Mouse (Mus musculus) lung, embryonic 16.5 days (tissue): Measurements from ENCODE around the gene Carns1. TPM values are rescaled to one million over a fixed set of nuclear protein-coding genes. Genes with fewer than 3 reads are reported as not detected.

ENCODE experiments used
- ATAC-seq: fragments of 200-750 bp; cut with Nextera tagmentation; 2 replicates; pipeline ENCODE4 v1.8.0; 2017; ENCODE audit warnings: low read depth, mild to moderate bottlenecking, moderate library complexity
- H3K27ac ChIP-seq: fragments of 300-500 bp; sonication (generic); 2 replicates; pipeline ENCODE4 v1.5.1; 2014; ENCODE audit warnings: mild to moderate bottlenecking, control low read depth, low read length
- H3K27me3 ChIP-seq: fragments of 300-500 bp; sonication (generic); 2 replicates; pipeline ENCODE4 v1.6.1; 2014; ENCODE audit warnings: low read depth, low read length, mixed read lengths; ENCODE audit not compliant: control insufficient read depth, insufficient read depth
- H3K36me3 ChIP-seq: fragments of 300-500 bp; sonication (generic); 2 replicates; pipeline ENCODE4 v1.6.1; 2014; ENCODE audit warnings: low read length; ENCODE audit not compliant: control insufficient read depth, insufficient read depth
- H3K4me1 ChIP-seq: fragments of 300-500 bp; sonication (generic); replicated peaks from 2 replicates; pipeline ENCODE4 v1.6.1; 2014; ENCODE audit warnings: low read length, mixed read lengths; ENCODE audit not compliant: control insufficient read depth, insufficient read depth
- H3K4me2 ChIP-seq: fragments of 300-500 bp; sonication (generic); 2 replicates; pipeline ENCODE4 v1.6.1; 2014; ENCODE audit warnings: low read depth, low read length, control low read depth
- H3K4me3 ChIP-seq: fragments of 300-500 bp; sonication (generic); 2 replicates; pipeline ENCODE4 v1.5.1; 2014; ENCODE audit warnings: mild to moderate bottlenecking, low read length, control low read depth
- H3K9ac ChIP-seq: fragments of 300-500 bp; sonication (generic); 2 replicates; pipeline ENCODE4 v1.6.1; 2014; ENCODE audit warnings: low read length, control low read depth
- H3K9me3 ChIP-seq: fragments of 300-500 bp; sonication (generic); 2 replicates; pipeline ENCODE4 v1.6.1; 2016; ENCODE audit warnings: low read length; ENCODE audit not compliant: control insufficient read depth
- WGBS: fragments of 180-500 bp; shearing (Covaris S2); extraction: QIAGEN DNeasy Blood & Tissue Kit; methylation state at CpG from one replicate; pipeline ENCODE4 v1.1.7; 2014; 5-methylcytosine and 5-hydroxymethylcytosine counted together
- polyA plus RNA-seq: library from polyadenylated mRNA; unstranded; fragments of >200 nt; fragmentation: Nextera tagmentation; extraction: Ambion mirVana; gene quantifications from 2 replicates; pipeline ENCODE4 v1.2.1, GENCODE M21; 2015

Gene Carns1
- polyA plus RNA-seq, 1 experiment from 2014 or later = 2.5 TPM

DNA sequence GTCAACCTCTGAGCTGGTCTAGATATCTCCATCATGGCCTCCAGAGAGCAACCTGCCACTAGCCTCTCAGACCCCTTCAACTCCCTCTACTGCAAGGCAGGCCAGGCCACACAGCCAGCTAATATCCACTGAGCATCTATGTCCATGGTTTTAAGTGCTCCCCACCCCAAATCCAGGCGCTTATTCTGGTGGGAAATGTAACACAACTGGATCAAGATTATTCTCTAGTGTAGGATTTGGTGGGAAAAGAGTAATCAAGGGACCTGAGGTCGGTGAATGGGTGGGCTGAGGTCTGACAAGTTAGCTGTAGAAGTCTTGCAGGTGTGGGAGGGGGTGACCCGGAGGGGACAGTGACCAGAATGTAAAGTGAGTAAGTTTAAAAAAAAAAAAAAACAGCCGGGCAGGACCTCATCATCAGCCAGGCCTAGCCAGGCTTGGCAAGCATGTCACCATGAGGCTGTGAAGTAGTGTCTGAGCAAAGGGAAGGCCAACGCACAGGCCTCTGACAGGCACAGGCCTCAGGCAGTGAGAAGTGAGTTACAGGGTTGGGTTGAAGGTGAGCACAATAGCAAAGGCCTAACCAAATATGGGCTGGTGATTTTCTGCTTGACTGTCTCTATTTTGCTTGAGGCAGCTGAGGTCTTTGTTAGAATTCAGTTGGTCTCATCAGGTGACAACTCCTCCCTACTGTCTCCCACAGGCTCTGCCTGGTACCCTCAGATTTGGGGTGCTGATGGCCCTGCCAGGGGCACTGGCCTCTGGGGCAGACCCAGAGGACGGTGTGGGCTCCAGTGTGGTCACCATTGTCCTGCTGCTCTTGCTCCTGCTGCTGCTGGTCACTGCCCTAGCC, 19.8 kb downstream of the Carns1 start:
- Histone ChIP-seq H3K9ac (no peak overlapping the region), H3K4me3 (no peak overlapping the region), H3K27me3 (no peaks in the 10 kb centered on the region), H3K9me3 (no peaks in the 10 kb centered on the region), H3K36me3 (peaks cover 33% of the 10 kb centered on the region), H3K27ac (no peak overlapping the region), H3K4me1 (no peaks in the 10 kb centered on the region), H3K4me2 (no peak overlapping the region)
- 80% methylated on average over 6 of the region's 6 CpGs for WGBS
- no peak; the same call in 1 of the 2 replicates for ATAC-seq

DNA sequence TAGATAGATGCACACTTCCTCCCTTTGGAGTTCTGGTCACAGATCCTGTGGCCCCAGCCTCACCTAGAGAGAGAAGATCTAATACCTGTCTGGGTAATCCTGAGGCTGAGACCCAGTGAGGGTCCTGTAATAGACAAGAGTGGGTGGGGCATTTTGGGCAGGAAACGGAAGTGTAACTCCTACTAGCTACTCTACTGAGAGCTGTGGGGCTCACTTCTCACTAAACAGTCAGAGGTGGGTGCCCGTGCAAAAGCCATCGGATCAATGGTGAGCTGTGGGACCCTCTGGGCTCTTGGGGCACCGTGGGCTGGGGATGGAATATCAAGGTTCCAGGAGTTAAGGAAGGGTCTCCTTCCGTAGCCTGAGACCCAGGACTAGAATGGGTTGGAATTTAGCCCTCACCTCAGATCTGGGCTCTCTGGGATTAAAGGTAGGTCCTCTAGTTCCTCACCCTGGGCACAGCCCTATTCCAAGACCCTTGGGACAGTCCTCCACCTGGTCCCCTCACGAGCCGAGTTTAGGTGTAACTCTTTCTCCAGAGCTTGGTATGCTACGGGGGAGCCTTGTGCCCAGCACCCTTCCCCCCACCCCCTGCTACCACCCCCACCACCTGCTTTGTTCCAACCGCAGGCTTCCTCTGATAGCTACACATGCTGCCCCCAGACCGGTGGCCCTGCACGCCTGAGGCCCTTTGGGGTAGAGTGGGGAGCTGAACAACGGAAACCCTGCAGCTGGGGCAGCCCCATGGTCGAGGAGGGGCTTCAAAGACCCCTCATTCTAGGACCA, 20.6 kb downstream of the Carns1 start:
- no peak for ATAC-seq
- peaks cover 4% of the 10 kb centered on the region for H3K4me1 ChIP-seq
- no peak overlapping the region for H3K27ac ChIP-seq
- H3K36me3 ChIP-seq = peaks cover 37% of the 10 kb centered on the region
- H3K4me3 ChIP-seq = no peak overlapping the region
- no peak overlapping the region for H3K9ac ChIP-seq
- no peak overlapping the region for H3K4me2 ChIP-seq
- H3K27me3 ChIP-seq = no peaks in the 10 kb centered on the region
- no peaks in the 10 kb centered on the region for H3K9me3 ChIP-seq
- WGBS = 67% methylated on average over 13 of the region's 13 CpGs

GRCm38 (mm10) chr19:4153232-4153654, 22.0 kb downstream of the Carns1 start, which contains the start of gene Ptprcap:
Gene Ptprcap, plus strand, starts transcription at chr19:4153604.
- no peak for ATAC-seq

GRCm38 (mm10) chr19:4152445-4153231, 22.6 kb downstream of the Carns1 start:
- no peak overlapping the region for H3K27ac ChIP-seq
- no peak overlapping the region for H3K4me3 ChIP-seq
- no peak overlapping the region for H3K4me2 ChIP-seq
- 82% methylated on average over 8 of the region's 8 CpGs for WGBS
- H3K4me1 ChIP-seq = peaks cover 16% of the 10 kb centered on the region
- no peaks in the 10 kb centered on the region for H3K9me3 ChIP-seq
- H3K9ac ChIP-seq = no peak overlapping the region
- ATAC-seq = no peak
- H3K27me3 ChIP-seq = no peaks in the 10 kb centered on the region
- H3K36me3 ChIP-seq = peaks cover 27% of the 10 kb centered on the region

More at GRCm38 (mm10) chr19:4153232-4153654, 22.0 kb downstream of the Carns1 start, which contains the start of gene Ptprcap:
- 61% methylated on average over 11 of the region's 11 CpGs for WGBS
- H3K4me3 ChIP-seq = no peak within 1 kb of the TSS
- no peak within 1 kb of the TSS for H3K4me2 ChIP-seq
- peaks cover 33% of the 10 kb centered on the region for H3K36me3 ChIP-seq
- no peak within 1 kb of the TSS for H3K9ac ChIP-seq
- no peak within 1 kb of the TSS for H3K27ac ChIP-seq
- H3K9me3 ChIP-seq = no peaks in the 10 kb centered on the region
- peaks cover 12% of the 10 kb centered on the region for H3K4me1 ChIP-seq
- H3K27me3 ChIP-seq = no peaks in the 10 kb centered on the region

GRCm38 (mm10) chr19:4151898-4152297, 23.4 kb downstream of the Carns1 start:
- WGBS = 85% methylated on average over 5 of the region's 5 CpGs
- Histone ChIP-seq H3K9ac (no peak overlapping the region), H3K4me3 (no peak overlapping the region), H3K4me1 (peaks cover 16% of the 10 kb centered on the region), H3K27me3 (no peaks in the 10 kb centered on the region), H3K27ac (no peak overlapping the region), H3K36me3 (peaks cover 21% of the 10 kb centered on the region), H3K9me3 (no peaks in the 10 kb centered on the region), H3K4me2 (no peak overlapping the region)
- no peak for ATAC-seq

GRCm38 (mm10) chr19:4151488-4151860, 23.8 kb downstream of the Carns1 start:
- H3K4me3 ChIP-seq = no peak overlapping the region
- no peak overlapping the region for H3K9ac ChIP-seq
- no peak overlapping the region for H3K27ac ChIP-seq
- H3K9me3 ChIP-seq = no peaks in the 10 kb centered on the region
- H3K4me2 ChIP-seq = no peak overlapping the region
- H3K36me3 ChIP-seq = peaks cover 19% of the 10 kb centered on the region
- H3K27me3 ChIP-seq = no peaks in the 10 kb centered on the region
- H3K4me1 ChIP-seq = peaks cover 16% of the 10 kb centered on the region
- 72% methylated on average over 5 of the region's 5 CpGs for WGBS
- ATAC-seq = no peak

- H3K27me3 ChIP-seq = no peaks in the 10 kb centered on the region
- H3K36me3 ChIP-seq = peaks cover 17% of the 10 kb centered on the region
- H3K27ac ChIP-seq = no peak overlapping the region
- no peak overlapping the region for H3K4me2 ChIP-seq
- no peaks in the 10 kb centered on the region for H3K9me3 ChIP-seq
- H3K4me1 ChIP-seq = peaks cover 16% of the 10 kb centered on the region
- ATAC-seq = no peak
- no peak overlapping the region for H3K4me3 ChIP-seq
- 89% methylated on average over 22 of the region's 22 CpGs for WGBS
- H3K9ac ChIP-seq = no peak overlapping the region
Observed at GRCm38 (mm10) chr19:4150567-4151487, 24.5 kb downstream of the Carns1 start.

- Histone ChIP-seq H3K4me2 (peak overlapping the region; percentile 80; the same call in 1 of the 2 replicates), H3K4me1 (peaks cover 16% of the 10 kb centered on the region), H3K36me3 (peaks cover 17% of the 10 kb centered on the region), H3K9me3 (no peaks in the 10 kb centered on the region), H3K27me3 (no peaks in the 10 kb centered on the region), H3K27ac (no peak overlapping the region), H3K9ac (peak overlapping the region; percentile 95; the same call in 1 of the 2 replicates), H3K4me3 (no peak overlapping the region)
- ATAC-seq = no peak
- 92% methylated on average over 17 of the region's 17 CpGs for WGBS
Observed at GRCm38 (mm10) chr19:4149764-4150461, 25.4 kb downstream of the Carns1 start.
